Mouse (Mus musculus): Measurements from ENCODE around the gene Stat3.

Stat3 gene

DNA sequence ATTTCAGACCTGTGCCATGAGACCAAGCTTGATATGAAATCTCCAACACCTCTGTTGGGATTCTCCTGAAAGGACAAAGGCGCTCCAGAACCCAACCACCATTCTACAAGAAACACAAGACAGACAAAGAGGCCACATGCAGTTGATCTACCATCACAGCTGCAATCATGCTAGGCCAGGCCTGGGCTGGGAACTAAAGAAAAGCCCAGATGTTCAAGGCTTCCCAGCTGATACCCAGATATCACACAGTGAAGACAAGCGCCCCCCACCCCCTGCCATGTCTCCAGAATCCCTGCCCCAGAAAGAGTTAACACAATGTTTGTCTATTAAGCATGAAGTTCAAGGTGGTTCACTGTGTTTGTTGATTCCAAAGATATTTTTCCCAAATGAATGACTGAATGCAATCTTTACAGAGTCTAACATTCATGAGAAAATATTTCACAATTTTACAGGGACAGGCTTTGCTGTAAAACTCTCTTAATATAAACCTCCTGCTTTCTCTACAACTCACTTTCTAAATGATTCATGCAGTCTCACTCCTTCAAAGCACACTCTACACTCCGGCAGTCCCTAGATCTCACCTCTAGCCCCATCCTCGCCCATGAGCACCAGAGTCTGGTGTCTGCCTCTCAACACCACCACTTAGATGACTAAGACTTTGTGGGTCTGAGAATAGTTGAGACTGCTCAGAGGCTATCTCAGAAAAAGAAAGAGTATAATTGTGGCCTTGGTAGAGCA, 18.3 kb downstream of the Stat3 start:
- DNase-seq, result no peak

DNA sequence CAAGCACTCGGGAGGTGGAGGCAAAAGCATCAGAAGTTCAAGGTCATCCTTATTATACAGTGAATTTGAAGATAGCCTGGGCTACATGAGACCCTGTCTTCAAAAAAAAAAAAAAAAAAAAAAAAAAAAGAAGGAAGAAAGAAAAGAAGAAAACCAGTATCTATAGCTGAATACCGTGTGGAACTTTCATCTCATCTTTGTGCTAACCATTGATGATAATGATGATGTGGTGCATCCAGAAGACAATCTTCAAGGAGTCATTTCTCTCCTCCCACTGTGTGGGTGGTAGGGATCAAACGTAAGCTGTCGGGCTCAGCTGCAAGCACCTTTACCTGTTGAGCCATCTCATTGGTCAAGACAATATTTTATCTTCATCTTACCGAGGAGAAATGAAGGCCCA, 21.3 kb downstream of the Stat3 start:
- DNase-seq, result no peak

DNA sequence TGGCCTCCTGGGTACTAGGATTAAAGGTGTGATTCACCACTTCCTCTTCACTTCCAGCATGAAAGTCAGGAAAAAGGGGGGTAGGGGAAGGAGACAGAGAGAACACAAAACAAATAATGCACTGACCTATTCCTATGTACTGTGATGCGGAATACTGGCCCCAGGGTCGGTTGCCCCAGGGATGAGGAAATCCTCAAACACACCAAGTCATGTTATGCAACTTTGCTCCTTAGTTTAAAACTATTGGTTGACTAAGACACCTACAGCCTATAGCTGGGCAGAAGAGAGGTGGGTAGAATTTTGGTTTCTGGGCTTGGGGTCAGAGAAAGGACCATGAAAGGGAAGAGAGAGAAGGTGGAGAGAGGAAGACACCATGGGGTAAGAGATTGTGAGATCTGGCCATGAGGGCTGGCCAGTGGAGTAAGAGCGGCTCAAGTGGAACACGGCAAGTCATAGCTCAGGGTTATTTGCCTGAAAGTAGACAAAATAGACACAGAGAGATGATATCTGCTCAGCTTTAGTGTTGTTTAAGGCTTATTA, 22.8 kb downstream of the Stat3 start:
- DNase-seq, result no peak

DNA sequence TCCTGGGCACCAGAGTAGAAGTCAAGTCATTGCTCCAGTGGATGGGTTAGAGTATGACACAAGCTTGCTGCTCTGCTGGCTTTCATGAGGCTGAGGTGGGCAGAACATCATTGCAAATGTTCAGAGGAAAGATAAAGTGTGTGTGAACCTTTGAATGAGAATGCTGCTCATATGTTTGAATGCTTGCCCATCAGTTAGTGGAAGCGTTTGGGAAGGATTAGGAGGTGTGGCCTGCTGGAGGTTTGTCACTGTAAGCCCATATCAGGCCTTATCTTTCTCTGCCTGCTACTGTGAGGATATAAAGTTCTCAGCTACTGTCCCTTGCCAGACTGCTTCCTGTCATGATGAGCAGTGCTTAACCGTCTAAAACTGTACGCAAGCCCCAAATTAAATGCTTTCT, 24.3 kb downstream of the Stat3 start:
- DNase-seq, result no peak

DNA sequence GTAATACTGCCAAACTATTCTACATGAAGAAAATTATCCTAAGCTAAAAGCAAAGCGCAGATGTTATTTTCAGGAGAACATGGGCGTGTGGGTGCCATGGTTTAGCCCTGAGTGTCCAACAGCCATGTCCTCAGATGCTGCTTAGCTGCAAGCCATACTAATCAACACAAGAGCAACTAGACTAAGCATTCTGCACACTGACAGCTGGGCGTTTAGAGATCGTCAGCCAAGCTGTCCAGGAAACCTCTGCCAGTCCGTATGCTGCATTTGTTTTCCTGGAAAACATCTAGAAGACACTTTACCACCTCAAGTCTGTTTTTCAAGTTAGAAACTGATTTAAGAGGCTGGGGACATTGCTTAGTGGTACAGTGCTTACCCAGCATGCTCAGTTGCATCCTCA, 24.9 kb downstream of the Stat3 start:
- no peak for DNase-seq

DNA sequence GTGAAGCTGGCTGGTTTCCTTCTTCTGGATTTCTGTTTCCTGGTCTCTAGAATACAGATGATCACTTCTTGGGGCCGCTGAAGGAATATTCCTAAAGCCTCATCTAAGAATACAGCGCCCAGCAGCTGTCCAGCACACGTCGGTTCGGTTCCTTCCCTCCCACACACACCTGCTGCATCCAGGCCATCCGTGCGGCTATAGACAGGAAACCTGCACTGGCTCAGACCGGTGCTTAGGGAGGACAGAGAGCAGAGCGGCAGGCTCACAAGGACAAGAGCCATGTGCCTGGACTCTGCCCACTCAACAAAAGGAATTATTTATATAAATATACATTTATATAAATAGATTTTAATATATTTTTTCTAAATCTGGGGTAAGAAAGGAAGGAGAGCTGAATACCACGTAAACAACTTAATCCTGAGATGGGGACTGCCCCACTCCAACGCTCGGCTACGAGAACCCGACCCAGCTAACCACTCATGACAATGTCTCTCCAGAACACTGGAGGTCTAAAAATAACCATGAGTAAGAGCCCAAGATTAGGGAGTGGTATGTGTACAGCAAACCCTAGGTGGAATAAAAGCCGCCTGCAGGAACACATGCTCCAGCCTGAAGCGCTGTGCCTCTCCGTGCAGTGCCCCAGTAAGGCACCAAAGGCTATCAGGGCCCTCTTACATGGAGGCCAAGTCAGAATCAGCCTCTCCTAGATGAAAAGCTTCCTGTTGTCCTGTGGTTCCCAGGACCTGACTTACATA, 26.8 kb downstream of the Stat3 start:
- no peak for DNase-seq

DNA sequence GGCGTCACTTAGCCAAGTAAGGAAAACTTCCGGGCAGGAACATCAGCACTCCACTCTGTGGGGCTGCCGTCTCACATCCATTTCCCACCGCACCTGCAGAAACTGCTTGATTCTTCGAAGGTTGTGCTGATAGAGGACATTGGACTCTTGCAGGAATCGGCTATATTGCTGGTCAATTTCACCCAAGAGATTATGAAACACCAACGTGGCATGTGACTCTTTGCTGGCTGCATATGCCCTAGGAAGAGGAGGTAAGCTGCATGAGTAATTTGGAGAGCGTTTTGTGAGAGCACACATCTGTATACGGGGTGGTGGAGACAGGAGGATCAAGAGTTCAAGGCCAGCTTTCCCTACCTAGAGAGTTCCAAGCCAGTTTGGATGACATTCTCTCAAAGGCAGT, 30.8 kb downstream of the Stat3 start:
- DNase-seq, result no peak

DNA sequence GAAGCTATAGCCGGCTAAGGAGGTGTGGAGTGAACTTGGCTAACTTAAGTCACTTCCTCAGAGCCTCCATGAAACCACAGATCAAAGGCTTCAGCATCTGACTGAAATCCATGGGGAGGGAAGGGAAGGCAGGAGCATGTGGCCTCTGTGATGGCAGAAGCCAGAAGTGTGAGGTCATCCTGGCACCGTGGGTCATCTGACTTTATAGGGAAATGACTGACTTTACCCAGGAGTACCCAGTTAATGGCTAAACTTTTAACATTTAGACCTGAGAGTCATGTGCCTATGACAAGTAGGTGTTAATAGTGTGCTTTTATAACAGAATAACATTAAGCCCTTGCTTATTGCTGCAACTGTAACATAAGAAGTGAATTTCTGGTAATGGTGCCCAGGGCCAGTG, 31.2 kb downstream of the Stat3 start:
- no peak for DNase-seq

DNA sequence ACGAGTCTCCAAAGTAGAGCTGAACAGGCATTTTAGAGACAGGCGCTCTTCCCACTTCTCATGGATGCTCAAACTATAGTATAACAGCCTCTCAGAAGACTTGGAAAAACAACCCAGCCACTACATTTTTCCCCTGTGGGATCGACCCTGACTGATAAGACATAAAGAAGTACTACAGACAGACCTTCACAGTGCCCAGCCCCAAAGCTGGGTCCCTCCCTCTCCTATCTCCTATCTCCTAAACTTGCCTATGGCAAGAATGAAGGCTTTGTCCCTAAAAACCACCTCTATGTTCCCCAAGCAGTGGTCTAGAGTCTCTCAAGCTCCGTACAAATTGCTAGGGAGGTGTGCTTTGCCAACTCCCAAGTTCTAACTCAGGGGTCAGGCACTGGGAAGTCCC, 32.5 kb downstream of the Stat3 start:
- DNase-seq, result no peak

DNA sequence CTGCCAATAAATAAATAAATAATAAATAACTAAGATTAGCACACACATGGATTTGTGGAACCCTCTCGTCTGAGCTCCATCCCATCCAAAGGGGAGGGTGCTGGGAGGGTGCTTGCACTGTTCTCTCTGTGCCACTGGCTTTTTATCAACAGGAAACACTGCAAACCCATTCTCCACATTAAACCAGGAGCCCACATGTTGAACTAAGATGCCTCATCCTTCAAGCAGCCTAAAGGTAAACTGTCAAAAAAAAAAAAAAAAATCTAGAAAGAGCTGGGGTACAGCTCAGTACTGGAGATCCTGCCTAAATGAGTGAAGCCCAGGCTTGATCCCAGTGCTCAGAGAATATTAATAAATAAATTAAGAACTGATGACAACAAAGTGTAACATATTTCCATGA, 33.4 kb downstream of the Stat3 start:
- no peak for DNase-seq

DNA sequence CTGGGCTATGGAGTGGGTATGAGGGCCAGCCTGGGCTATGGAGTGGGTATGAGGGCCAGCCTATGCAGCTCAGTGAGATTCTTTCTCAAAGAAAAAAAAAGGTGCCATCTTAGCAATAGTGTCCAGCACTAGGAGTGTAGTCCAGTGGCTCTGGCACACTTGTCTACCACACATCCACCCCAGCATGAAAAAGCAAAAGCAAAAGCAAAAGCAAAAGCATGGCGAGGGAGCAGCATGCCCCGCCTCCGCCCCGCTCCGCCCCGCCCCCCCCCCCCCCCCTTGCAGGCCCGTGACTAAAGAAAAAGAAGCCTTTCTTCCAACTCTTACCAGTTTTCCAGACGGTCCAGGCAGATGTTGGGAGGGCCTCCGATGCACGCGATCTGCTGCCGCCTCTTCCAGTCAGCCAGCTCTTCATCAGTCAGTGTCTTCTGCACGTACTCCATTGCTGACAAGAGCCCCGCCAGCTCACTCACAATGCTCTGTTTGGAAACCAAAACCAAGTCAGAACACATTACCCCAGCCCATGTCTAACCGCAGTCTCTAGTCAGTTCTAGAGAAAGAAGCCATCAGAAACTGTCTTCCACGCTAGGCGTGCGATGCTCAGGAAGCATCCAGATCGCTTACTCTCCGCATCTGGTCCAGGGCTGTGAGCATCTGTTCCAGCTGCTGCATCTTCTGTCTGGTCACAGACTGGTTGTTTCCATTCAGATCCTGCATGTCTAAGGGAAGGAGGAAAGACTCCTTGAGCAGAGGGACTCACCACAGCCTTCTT, 34.6 kb downstream of the Stat3 start:
- DNase-seq, result no peak

DNA sequence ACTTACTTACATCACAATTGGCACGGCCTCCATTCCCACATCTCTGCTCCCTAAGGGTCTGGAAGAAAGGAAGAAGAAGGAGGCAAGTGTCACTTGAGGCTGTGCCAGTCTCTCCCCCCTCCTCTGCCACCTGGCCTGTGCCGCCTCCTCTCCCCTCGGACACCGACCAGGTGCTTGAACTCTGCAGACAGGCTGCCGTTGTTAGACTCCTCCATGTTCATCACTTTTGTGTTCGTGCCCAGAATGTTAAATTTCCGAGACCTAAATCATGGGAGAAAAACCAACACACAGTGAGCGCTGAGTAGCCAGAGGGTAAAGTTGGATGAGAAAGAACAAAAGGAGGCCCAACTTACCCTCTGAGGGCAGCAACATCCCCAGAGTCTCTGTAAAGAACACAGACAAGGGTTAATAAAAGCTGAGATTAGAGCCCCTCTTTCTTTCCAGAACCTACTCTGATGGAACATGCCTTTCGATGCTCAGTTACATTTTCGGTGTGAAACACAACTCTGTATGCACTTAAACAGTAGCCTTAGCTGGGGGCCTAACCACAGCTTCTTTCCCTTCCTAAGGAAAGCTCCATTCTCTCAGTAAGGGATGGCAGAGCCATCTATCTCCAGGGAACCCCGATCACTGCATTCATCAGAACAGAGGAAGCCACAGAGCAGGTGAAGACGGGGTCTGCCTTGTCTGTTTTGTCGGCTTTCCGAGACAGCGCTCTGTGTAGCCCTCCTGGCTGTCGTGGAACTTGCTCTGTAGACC, 40.7 kb downstream of the Stat3 start:
- DNase-seq, result no peak

DNA sequence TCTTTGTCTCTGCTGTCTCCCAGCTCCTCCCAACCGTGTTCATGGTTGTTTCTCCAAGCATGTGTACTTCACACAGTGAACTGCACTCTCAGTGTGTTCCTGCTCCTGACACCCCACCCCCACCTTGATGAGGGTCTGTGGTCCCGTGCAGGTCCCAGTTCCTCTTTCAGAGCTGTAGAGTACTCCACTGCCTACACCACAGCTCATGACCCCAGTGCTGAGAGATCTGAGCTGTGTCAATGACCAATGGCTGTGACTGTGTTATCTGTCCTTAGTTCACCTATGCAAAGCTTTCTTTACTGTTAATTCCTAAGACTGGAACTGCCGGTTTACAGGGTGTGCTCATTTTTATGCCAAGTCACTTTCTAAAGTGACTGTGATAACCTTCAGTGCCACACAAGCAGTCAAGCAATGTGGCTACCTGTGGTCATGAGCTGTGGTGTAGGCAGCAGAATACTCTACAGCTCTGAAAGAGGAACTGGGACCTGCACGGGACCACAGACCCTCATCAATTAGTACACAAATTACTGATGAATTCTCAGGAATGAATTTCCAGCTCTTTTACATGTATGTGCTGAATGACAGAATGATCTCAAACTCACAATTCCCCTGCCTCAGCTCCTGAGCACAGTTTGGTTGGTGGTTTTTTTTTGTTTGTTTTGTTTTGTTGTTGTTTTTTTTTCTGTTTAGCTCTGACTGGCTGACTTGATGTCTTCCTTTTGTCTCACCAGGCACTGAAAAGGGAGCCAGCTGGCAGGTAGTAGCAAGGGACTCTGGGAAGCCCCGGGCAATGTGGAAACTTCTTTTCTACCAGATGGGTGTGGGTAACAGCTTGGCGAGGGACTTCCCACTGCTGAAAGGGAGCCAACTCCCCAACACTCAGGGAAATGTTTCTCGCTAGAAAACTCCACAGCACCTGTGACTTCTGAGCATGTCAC, 41.8 kb downstream of the Stat3 start:
- DNase-seq, result peak in 1 of 2 experiments; percentile 72

DNA sequence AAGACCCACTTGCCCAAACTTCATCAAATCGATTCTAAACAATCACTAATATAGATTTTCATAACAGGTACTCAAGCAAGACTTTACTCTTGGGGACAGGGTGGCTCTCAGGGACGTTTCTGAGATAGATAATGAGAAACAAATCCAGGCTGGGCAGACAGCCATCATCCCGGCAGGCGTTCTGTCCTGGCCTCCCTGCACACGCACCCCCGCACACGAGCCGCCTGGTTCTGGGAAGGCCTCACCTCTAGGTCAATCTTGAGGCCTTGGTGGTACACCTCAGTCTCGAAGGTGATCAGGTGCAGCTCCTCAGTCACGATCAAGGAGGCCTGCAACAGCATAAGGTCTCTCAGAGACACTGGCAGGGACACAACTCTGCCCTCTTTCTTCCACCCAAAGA, 43.3 kb downstream of the Stat3 start:
- no peak for DNase-seq

DNA sequence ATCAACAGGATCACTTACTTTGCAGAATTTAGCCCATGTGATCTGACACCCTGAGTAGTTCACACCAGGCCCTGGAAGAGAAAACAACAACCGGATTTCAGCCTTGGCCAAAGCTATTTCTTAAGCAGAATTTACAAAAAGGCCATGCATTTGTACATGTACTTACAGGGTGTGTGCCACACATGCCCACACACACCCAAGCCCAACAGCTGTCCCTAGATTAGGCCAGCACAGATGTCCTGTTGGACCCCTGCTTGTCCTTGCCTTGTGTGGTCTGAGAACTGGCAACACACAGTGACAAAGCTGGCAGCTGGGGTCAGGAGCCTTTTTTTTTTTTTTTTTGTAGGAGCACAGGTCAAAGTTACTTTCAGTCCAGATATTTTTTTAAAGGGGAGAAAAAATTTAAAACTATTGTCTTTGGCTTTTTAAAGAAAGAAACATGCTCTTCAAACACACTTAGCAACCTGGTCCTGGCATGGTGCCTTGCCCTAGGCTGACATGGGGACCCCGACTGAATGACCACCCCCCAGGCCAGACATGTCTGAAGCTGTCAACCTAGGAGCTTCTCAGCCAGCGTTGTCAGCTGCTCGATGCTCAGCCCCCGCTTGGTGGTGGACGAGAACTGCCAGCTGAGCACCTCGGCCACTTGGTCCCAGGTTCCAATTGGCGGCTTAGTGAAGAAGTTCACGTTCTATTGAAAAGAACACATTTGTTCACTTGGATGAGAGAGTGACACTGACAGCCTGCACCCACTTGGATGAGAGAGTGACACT, 45.0 kb downstream of the Stat3 start:
- no peak for DNase-seq

DNA sequence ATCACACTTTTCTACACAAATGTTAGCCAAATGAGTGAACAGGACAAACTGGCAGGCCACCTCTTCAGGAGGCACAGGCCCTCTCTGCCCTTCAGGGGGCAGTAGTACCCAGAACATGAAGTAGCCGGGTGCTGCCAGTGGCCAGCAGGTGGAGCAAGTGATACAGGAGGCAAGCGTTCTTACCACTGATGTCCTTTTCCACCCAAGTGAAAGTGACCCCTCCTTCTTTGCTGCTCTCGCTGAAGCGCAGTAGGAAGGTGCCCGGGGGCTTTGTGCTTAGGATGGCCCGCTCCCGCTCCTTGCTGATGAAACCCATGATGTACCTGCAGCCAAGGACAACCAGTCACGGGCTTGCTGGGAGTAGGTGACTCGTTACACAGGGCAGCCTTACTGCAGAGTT, 45.9 kb downstream of the Stat3 start:
- peak; percentile 74 to 85 for DNase-seq

DNA sequence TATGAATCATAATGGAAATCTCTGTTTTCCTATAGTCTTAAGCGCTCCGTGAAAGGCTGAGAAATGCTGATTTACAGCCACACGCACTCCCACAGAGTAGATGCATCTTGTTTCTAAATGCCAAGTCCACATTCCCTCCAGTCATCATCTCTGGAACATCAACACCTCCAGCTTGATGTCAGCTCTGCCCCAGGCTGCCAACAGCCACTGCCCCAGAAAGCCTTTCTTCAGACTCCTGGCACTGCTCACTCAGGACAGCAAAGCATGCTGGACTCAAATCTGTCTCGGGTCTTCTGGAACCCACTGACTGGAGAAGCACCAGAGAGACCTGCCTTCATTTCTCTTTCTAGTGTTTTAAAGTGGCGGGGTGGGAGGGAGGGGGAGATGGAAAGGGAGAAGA, 46.9 kb downstream of the Stat3 start:
- no peak for DNase-seq

DNA sequence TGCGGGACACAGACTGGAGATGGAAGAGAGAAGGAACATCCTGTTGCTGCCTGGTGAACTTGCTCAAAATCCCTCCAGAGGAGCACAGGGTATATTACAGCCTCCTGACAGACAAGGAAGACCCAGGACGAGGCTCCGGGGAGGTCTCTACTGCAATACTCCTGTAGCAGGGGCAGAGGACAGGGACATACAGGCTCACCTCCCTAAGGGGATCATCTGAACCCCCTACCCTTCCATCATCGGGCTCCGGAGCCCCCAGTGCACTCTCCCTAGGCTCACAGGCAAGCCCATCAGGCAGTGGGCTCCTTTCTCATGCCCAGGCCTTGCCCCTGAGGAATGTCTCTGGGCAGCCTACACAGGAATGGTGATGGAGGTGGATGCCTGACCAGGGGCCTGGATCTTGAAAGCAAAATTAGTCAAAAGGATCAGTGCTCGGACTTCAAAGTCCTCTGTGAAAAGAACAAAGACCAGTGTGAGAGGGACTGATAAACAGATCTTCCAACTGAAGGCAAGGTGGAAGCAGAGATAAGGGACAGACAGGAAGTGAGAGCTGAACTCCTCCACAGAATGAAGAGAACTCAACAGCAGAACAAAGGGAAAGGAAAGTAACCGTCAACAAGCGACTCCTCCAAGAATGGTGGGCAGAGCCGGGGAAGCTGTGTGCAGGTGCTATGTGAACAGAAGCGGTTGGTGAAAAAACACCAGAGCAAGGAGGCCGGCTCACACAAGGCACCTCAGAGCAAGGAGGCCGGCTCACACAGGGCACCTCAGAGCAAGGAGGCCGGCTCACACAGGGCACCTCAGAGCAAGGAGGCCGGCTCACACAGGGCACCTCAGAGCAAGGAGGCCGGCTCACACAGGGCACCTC, 47.9 kb downstream of the Stat3 start:
- peak; percentile 76 to 85 for DNase-seq

DNA sequence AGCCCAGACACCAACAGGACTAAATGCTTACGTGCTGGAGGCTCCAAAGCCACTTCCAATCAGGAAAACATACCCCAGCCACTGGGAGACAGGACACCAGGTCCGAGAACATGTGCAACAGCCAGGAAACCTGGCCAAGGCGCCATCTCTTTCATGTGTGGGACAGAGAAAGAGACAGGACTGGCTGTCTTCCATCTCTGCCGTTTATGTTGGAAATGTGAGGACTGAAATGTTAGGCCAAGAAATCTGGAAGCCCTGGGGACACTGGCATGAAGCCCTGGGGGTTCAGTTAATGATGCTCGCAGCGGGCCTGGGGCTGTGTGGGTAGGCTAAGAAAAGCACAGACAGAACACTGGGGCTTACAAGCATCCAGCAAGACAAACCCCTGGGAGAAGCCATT, 48.9 kb downstream of the Stat3 start:
- no peak for DNase-seq

DNA sequence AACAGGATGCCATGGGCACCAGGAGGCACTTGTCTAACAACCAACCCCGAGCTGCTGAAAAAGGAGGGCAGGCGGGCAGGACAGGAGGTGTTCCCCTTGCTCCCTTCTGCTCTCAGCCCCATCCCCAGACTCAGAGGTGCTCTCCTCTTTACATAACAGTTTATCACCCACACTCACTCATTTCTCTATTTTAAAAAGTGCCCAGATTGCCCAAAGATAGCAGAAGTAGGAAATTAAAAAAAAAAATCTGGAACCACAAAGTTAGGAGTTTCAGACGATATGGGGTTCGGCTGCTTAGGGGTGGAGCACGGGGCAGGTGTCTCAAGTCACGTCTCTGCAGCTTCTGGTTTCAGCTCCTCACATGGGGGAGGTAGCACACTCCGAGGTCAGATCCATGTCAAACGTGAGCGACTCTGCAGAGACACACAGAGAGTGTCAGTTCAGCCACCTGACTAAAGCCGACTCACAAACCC, 51.0 kb downstream of the Stat3 start:
- DNase-seq, result no peak

Data from thymus, adult 18-20 months (tissue).